Mouse (Mus musculus): ENCODE results near the gene Nup188.

DNA sequence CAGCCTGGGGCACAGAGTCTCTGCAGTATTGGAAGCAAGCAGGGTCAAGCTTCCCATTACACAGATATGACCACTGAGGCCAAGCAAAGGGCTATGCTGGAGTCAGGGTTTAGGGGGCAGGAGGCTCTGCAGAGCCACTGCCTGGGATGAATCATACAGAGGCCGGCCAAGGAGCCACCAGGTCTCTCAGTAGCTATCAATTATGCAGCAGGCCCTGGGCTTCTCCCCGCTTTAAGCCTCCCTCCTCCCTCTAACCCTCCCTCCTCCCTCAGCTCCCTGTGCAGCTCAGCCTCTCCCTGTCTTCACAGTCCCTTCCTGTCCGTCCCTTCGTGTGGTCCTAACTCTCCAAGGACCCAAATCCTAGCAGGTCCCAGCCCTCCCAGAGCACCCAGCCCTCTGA lies 70.1 kb downstream of the Nup188 start:
- TF ChIP-seq CEBPB (IDR thresholded peaks at IDR 0.05; ENCODE audit: low read depth) (no peak), CTCF (IDR thresholded peaks at IDR 0.05; ENCODE audit: control insufficient read depth, insufficient read depth, insufficient read length) (no peak), USF1 (IDR thresholded peaks at IDR 0.05; ENCODE audit: low read depth) (no peak)
